Mouse (Mus musculus): ENCODE measurements around the gene Cadps2. TPM values are rescaled to one million over a fixed set of nuclear protein-coding genes. Genes with fewer than 3 reads are reported as not detected.

Cadps2 gene
- polyA plus RNA-seq, 1 experiment from 2014 or later, result 7.5 TPM

DNA sequence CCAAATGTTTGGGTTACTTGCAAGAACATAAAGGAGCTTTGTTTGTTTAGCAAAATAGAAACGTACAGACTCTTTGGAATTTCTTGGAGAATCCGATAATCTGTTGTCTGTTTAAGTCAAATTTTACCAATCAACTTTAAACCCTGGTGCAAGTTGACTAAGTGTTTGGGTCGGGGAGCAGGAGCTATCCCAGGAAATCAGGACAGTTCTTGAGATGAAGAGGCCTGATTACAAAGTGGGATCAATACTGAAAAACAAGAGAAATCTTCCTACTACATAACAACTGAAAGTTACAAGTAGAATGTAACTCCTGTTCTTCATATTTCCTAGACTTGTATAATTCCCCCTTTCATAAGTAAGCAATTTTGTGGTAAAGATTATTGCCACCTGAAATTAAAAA, 587.8 kb downstream of the Cadps2 start:
- Histone ChIP-seq H3K4me1 (peaks cover 36% of the 10 kb centered on the region), H3K9me3 (replicated peaks) (no peaks in the 10 kb centered on the region), H3K27me3 (peaks cover 88% of the 10 kb centered on the region), H3K9ac (no peak overlapping the region), H3K27ac (replicated peaks) (no peak overlapping the region), H3K36me3 (no peaks in the 10 kb centered on the region), H3K4me2 (replicated peaks) (no peak overlapping the region), H3K4me3 (replicated peaks) (no peak overlapping the region)
- ATAC-seq (ENCODE audit: insufficient number of reproducible peaks, low FRiP score, low TSS enrichment, low read depth), result no peak
- 5% methylated on average over 3 of the region's 3 CpGs for WGBS

DNA sequence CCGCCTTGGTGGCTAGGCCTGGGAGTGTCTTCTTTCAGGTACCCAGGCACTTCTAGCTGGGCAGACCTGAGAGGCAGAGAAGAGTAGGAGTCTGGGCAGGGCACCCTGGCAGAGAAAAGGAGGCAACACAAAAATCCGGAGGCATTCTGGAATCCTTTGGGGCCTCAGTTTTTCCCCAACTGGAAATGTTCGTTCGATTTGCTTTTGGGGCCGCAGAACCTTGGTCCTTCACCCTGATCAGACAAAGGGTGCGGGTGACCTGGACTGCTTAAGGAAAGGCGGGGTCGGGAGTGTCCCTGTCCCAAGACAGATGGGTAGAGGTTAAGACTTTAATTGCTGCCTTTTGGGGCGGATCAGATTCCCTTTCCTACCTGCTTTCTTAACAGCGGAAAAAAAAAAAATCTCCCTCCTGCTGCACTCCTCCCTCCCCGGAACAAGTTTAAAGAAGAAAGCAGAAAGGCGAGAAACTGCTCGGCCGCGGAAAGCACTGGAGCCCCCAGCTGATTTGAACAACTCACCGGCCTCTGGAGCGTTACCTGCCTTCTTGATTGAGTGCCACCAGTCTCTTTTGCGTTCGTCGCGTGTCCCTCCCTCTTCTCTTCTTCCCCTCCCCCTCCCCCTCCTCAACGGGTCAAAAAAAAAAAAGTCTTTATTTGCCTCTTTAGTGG, 588.8 kb downstream of the Cadps2 start:
- no peak overlapping the region for H3K9ac ChIP-seq
- peaks cover 88% of the 10 kb centered on the region for H3K27me3 ChIP-seq
- no peaks in the 10 kb centered on the region for H3K36me3 ChIP-seq
- H3K4me1 ChIP-seq, result peaks cover 36% of the 10 kb centered on the region
- 0 out of 2 replicates have a peak overlapping the region, but pooled peaks have one; percentile 43 for H3K4me3 ChIP-seq (replicated peaks)
- no peak overlapping the region for H3K27ac ChIP-seq (replicated peaks)
- ATAC-seq (ENCODE audit: insufficient number of reproducible peaks, low FRiP score, low TSS enrichment, low read depth), result no peak
- 4% methylated on average over 22 of the region's 22 CpGs for WGBS
- no peak overlapping the region; the same call in 1 of the 2 replicates for H3K4me2 ChIP-seq (replicated peaks)
- no peaks in the 10 kb centered on the region for H3K9me3 ChIP-seq (replicated peaks)

DNA sequence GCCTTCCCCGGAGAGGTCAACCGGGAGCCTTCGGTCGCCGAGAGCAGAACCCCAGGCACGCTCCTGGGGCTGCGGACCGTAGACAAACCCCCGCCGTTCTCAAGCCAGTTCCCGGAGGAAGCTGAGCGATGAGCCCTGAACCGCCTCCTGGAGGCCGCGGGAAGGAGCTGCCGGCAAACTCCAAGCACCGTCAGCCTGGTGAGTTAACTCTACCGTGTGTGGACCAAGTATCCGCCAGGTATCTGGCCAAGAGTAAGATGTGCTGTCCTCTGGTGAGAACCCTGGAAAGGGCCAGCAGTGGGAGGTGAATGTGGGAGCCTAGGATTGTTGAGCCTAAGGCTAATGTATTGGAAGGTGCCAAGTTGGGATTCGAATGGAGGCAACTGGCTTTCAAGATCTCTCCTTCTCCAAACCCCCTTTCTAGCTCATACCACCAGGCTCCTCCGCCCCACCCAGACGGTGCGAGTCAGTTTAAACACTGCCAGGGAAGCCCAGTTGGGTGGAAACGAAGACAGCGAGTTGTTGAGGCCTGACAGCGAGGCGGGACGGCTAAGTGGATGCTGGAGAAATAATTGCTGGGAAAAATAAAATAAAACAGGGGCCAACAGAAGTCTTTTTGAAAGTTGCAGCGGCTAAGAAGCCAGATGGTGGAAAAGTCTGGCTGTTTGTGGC, 589.5 kb downstream of the Cadps2 start:
- 1% methylated on average over 29 of the region's 29 CpGs for WGBS
- H3K4me1 ChIP-seq, result peaks cover 36% of the 10 kb centered on the region
- peak overlapping the region; percentile 65 for H3K4me2 ChIP-seq (replicated peaks)
- peaks cover 84% of the 10 kb centered on the region for H3K27me3 ChIP-seq
- peak overlapping the region; percentile 43 for H3K4me3 ChIP-seq (replicated peaks)
- no peaks in the 10 kb centered on the region for H3K36me3 ChIP-seq
- H3K9me3 ChIP-seq (replicated peaks), result no peaks in the 10 kb centered on the region
- peak; percentile 72; the same call in 1 of the 2 replicates for ATAC-seq (ENCODE audit: insufficient number of reproducible peaks, low FRiP score, low TSS enrichment, low read depth)
- no peak overlapping the region for H3K9ac ChIP-seq
- 0 out of 2 replicates have a peak overlapping the region, but pooled peaks have one; percentile 34 for H3K27ac ChIP-seq (replicated peaks)

DNA sequence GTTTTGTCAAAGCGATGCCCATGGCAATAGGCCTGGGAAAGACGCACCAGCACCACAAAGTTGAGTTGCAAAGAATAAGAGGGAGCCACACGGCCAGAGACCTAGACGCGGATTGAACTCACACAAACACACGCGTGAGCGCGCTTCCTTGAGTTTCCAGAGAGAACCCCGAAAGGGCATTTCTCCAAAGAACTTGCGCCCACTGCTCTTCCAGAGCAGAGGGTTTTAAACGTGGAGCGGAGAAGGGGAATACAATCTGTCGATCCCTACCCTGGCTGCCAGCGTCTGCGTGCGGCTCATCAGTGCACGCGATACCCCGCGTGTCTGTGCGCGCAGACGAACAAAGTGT, 590.2 kb downstream of the Cadps2 start:
- no peaks in the 10 kb centered on the region for H3K36me3 ChIP-seq
- no peak overlapping the region for H3K27ac ChIP-seq (replicated peaks)
- peaks cover 35% of the 10 kb centered on the region for H3K4me1 ChIP-seq
- H3K9me3 ChIP-seq (replicated peaks), result no peaks in the 10 kb centered on the region
- H3K27me3 ChIP-seq, result peaks cover 84% of the 10 kb centered on the region
- peak overlapping the region; percentile 65 for H3K4me2 ChIP-seq (replicated peaks)
- ATAC-seq (ENCODE audit: insufficient number of reproducible peaks, low FRiP score, low TSS enrichment, low read depth), result no peak
- H3K9ac ChIP-seq, result no peak overlapping the region
- WGBS, result 2% methylated on average over 24 of the region's 24 CpGs
- H3K4me3 ChIP-seq (replicated peaks), result peak overlapping the region; percentile 43

DNA sequence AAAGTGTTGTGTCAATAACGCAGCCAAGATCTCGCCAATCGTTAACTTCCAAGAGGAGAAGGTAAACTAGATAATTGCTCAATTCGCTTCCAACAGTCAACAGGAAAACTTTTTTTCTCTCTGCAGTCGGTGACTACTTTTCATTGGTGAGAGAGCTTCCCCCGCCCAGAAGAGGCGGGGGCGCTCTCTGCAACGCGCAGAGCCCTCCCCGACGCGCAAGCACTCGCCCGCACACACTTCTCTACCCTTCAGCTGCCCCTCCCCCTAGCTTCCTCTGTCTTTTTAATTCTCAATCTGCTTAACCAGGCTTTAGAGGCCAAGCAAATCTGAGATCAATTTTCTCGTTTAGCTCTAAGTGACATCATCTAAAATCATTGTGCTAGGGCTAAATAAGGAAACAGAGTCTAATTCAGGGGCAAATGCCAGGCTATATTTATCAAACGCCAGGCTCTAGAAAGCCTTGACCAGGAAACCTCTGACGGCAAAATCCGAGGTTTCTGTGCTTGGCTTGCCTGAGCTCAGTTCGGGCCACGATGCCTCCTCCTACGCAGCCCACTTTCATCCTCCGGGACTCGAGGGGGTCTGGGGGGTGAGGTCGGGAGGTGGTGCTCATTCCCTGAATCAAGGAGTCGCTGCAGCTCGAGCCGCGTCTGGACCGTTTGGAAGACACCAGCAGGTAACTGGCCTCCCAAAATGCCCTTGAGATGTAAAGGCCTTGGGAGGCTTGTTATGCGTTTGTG, 590.7 kb downstream of the Cadps2 start, which contains the start of gene Fezf1:
Gene Fezf1, minus strand, starts transcription at position 50 of the 740 bp plus-strand sequence.
- Histone ChIP-seq H3K9ac (no peak within 1 kb of the TSS), H3K9me3 (replicated peaks) (no peaks in the 10 kb centered on the region), H3K36me3 (no peaks in the 10 kb centered on the region), H3K27me3 (peaks cover 84% of the 10 kb centered on the region), H3K4me1 (peaks cover 30% of the 10 kb centered on the region), H3K4me2 (replicated peaks) (peak within 1 kb of the TSS; percentile 65), H3K4me3 (replicated peaks) (peak within 1 kb of the TSS; percentile 43), H3K27ac (replicated peaks) (no peak within 1 kb of the TSS)
- WGBS, result under 1% methylated on average over 31 of the region's 31 CpGs
- ATAC-seq (ENCODE audit: insufficient number of reproducible peaks, low FRiP score, low TSS enrichment, low read depth), result peak; percentile 67

DNA sequence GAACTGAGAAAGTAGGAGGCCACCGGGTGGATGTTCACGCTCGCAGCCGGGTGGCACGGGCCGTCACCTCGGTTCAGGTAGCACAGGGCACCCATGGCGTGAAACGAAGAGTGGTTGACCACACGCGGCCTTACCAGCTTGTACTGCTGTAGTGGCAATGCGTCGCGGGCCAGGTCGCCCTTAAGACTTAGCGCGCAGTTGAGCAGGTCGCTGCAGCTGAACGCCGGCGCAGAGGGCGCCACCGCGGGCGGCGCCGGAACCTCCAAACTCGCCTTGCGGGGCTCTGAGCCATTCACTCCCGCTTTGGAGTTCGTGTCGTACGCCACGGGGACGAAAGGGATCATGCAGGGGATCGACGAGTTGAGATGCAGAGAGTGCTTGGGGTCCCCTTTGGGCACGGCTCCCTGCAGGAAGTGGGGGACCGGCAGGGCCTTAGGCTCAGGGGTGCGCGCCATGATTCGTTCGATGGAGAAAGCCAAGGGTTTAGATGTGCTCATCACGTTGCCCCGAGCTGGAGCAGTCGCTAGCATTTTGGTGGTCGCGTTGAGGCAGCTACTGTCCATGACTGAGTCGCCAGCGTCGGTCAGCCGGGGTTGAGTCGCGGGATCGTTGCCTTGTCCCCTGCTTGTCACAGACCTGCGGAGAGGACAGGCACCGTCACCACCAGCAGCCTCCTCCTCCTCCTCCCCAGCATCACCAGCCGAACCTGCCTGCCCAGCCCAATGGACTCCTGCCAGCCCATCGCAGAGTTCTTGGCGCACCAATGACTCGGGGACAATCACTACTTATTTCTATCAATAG, 591.5 kb downstream of the Cadps2 start:
- ATAC-seq (ENCODE audit: insufficient number of reproducible peaks, low FRiP score, low TSS enrichment, low read depth), result no peak; the same call in 1 of the 2 replicates
- H3K4me3 ChIP-seq (replicated peaks), result peak overlapping the region; percentile 43
- no peaks in the 10 kb centered on the region for H3K36me3 ChIP-seq
- H3K4me2 ChIP-seq (replicated peaks), result peak overlapping the region; percentile 65
- peaks cover 84% of the 10 kb centered on the region for H3K27me3 ChIP-seq
- no peaks in the 10 kb centered on the region for H3K9me3 ChIP-seq (replicated peaks)
- peaks cover 28% of the 10 kb centered on the region for H3K4me1 ChIP-seq
- no peak overlapping the region for H3K27ac ChIP-seq (replicated peaks)
- H3K9ac ChIP-seq, result no peak overlapping the region
- WGBS, result under 1% methylated on average over 61 of the region's 61 CpGs

DNA sequence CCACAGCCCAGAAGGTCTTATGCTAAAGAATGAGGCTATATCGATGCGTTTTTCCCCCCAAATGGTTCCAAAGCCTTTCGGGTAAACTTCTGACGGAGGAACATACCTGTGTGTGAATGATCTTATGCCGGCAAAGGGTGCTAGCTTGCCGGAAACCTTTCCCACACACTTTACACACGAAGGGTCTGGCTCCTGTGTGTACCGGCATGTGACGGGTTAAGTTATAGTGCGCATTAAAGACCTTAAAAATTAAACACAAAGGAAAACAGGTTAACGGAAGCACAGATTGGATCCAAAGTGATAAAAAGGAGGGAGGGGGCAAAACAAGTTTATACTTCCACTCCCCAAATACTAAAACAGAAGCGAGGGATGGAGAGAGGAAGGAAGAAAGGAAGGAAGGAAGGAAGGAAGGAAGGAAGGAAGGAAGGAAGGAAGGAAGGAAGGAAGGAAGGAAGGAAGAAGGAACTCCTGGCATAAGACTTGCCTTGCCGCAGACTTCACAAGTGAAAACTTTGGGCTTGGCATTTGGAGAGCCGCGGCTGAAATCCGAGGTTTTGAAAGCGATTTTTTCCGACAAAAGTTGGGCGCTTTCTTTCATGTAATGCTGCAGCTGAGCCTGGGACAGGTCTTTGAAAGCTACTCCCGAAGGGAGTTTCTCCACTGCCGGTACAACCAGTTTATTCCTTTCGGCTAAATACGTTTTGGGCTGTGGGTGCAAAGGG, 592.3 kb downstream of the Cadps2 start:
- Histone ChIP-seq H3K4me1 (peaks cover 28% of the 10 kb centered on the region), H3K36me3 (no peaks in the 10 kb centered on the region), H3K27ac (replicated peaks) (no peak overlapping the region), H3K27me3 (peaks cover 84% of the 10 kb centered on the region), H3K9me3 (replicated peaks) (no peaks in the 10 kb centered on the region), H3K9ac (no peak overlapping the region), H3K4me2 (replicated peaks) (peak overlapping the region; percentile 65), H3K4me3 (replicated peaks) (peak overlapping the region; percentile 43)
- ATAC-seq (ENCODE audit: insufficient number of reproducible peaks, low FRiP score, low TSS enrichment, low read depth), result no peak
- WGBS, result 1% methylated on average over 23 of the region's 23 CpGs

DNA sequence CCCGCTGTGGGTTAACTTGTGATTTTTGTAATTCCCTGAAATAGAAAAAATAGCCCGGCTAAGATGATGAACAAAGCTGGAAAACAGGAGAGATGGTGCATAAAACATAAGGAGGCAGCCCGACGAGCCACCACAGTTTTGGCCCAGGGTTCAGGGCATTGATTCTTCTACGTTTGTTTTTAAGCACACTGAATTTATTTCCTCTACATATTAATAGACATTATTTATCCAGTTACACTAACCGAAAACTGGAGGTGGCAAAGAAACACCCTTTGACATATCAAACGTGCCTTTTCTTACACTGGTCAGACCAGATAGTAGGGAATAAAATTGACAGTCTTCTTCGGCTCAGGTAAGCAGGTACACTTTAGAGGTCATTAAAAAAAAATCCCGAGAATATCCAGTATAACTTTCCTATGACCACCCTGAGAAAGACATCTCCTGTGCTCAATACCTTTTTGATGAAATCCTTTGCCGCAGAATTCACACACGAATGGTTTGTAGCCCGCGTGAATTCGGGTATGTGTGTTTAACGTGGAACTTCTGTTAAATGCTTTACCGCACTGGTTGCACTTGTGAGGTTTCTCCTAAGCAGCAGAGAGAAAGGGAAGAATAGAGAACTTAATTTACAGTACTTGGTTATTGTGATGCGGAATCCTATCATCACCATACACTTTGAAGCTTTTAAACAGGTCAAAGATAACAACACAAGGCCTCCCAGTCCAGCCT, 593.0 kb downstream of the Cadps2 start:
- peaks cover 89% of the 10 kb centered on the region for H3K27me3 ChIP-seq

DNA sequence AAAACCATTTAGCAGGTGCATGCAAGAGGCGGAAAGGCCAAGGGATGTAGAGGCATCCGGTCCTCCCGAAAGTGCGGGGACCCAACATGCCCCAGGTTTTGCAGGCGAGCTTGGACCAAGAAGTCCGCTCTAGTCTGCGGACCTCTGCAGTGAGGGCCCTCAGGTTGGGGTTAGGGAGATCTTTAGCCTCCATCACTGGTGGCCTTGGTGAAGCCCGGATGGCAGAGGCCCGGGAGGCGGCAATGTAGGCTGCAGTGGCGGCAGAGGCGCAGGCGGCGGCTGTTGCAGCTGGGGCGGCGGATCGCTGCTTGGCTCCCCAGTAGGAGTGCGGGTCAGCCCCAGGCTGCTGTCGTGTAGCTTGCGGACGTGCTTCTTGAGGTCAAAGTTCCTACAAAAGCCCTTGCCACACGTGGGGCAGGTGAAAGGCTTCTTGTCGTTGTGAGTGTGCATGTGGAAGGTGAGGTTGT, 593.6 kb downstream of the Cadps2 start:
- no peaks in the 10 kb centered on the region for H3K9me3 ChIP-seq (replicated peaks)
- H3K4me3 ChIP-seq (replicated peaks), result peak overlapping the region; percentile 7
- no peak overlapping the region for H3K9ac ChIP-seq
- peaks cover 28% of the 10 kb centered on the region for H3K4me1 ChIP-seq
- H3K27me3 ChIP-seq, result peaks cover 92% of the 10 kb centered on the region
- WGBS, result 2% methylated on average over 23 of the region's 23 CpGs
- H3K4me2 ChIP-seq (replicated peaks), result no peak overlapping the region
- ATAC-seq (ENCODE audit: insufficient number of reproducible peaks, low FRiP score, low TSS enrichment, low read depth), result no peak
- H3K27ac ChIP-seq (replicated peaks), result no peak overlapping the region
- H3K36me3 ChIP-seq, result no peaks in the 10 kb centered on the region

More for the DNA sequence above, 593.0 kb downstream of the Cadps2 start:
- H3K9me3 ChIP-seq (replicated peaks), result no peaks in the 10 kb centered on the region
- H3K9ac ChIP-seq, result no peak overlapping the region
- 4% methylated on average over 17 of the region's 17 CpGs for whole genome bisulfite sequencing
- peak overlapping the region; percentile 7; the same call in 1 of the 2 replicates for H3K4me3 ChIP-seq (replicated peaks)
- no peak for ATAC-seq (ENCODE audit: insufficient number of reproducible peaks, low FRiP score, low TSS enrichment, low read depth)
- no peak overlapping the region for H3K27ac ChIP-seq (replicated peaks)
- no peak overlapping the region for H3K4me2 ChIP-seq (replicated peaks)
- H3K4me1 ChIP-seq, result peaks cover 28% of the 10 kb centered on the region
- H3K36me3 ChIP-seq, result no peaks in the 10 kb centered on the region

DNA sequence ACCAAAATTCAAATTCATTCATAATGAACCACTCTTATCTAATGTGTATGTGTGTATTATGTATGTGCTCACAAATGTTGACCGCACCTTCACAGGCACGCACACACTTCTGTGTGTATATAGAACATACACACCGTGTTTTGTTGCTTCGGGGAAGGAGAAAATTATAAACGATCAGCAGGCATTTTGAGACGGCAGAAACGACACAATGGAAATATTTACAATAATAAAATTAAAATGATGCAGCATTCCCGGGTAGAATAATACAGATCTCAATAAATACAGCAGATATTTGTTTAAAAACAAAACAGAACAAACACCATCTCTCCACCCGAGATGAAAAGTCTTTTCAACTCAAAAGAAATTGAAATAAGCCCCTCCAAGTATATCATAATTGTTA, 594.1 kb downstream of the Cadps2 start:
- Histone ChIP-seq H3K4me1 (peaks cover 28% of the 10 kb centered on the region), H3K9ac (no peak overlapping the region), H3K4me3 (replicated peaks) (peak overlapping the region; percentile 7; the same call in 1 of the 2 replicates), H3K4me2 (replicated peaks) (no peak overlapping the region), H3K27me3 (peaks cover 88% of the 10 kb centered on the region), H3K36me3 (no peaks in the 10 kb centered on the region), H3K9me3 (replicated peaks) (no peaks in the 10 kb centered on the region), H3K27ac (replicated peaks) (no peak overlapping the region)
- ATAC-seq (ENCODE audit: insufficient number of reproducible peaks, low FRiP score, low TSS enrichment, low read depth), result no peak
- WGBS, result 15% methylated on average over 9 of the region's 9 CpGs
